Mouse (Mus musculus) myocyte (in vitro differentiated cells): ENCODE results near the gene Apon. TPM values are rescaled to one million over a fixed set of nuclear protein-coding genes. Genes with fewer than 3 reads are reported as not detected.

Experiments used
- H3K27me3 ChIP-seq: one replicate; pipeline ENCODE4 v1.6.1; 2011; ENCODE audit not compliant: control insufficient read depth, insufficient read depth, insufficient read length
- H3K36me3 ChIP-seq: one replicate; pipeline ENCODE4 v1.6.1; 2011; ENCODE audit not compliant: control insufficient read depth, insufficient read depth
- H3K4me2 ChIP-seq: one replicate; pipeline ENCODE4 v1.6.1; 2011; ENCODE audit warnings: low read depth, control low read depth
- H3K4me3 ChIP-seq: one replicate; pipeline ENCODE4 v1.5.1; 2011; ENCODE audit warnings: mild to moderate bottlenecking, control low read depth, moderate library complexity
- H3K79me2 ChIP-seq: one replicate; pipeline ENCODE4 v1.6.1; 2011; ENCODE audit not compliant: control insufficient read depth, insufficient read depth
- H3ac ChIP-seq: one replicate; pipeline ENCODE4 v1.6.1; 2011; ENCODE audit not compliant: control insufficient read depth, insufficient read length
- CEBPB ChIP-seq: IDR thresholded peaks from 2 replicates; pipeline ENCODE4 v1.6.1; 2011; ENCODE audit warnings: mild to moderate bottlenecking, moderate library complexity; ENCODE audit not compliant: poor library complexity, insufficient read depth, severe bottlenecking
- E2F4 ChIP-seq: IDR thresholded peaks from one replicate; pipeline ENCODE4 v1.6.1; 2011; ENCODE audit warnings: mild to moderate bottlenecking, control low read depth, moderate library complexity; ENCODE audit not compliant: insufficient read depth
- MAX ChIP-seq: IDR thresholded peaks from one replicate; pipeline ENCODE4 v1.6.1; 2011; ENCODE audit warnings: low read depth, mild to moderate bottlenecking, control low read depth
- MYOD1 ChIP-seq, 3 experiments: IDR thresholded peaks; one replicate each; pipeline ENCODE4 v1.6.1; 2011; ENCODE audit warnings: control low read depth in 2 of 3, low read depth in 2 of 3, mild to moderate bottlenecking in 2 of 3, moderate library complexity in 1 of 3; ENCODE audit not compliant: insufficient read length in 2 of 3, control insufficient read depth in 1 of 3
- MYOG ChIP-seq, 3 experiments: IDR thresholded peaks; one replicate each; pipeline ENCODE4 v1.6.1; 2011; ENCODE audit warnings: control low read depth in 2 of 3, low read depth in 2 of 3, mild to moderate bottlenecking in 2 of 3; ENCODE audit not compliant: insufficient read length in 2 of 3, control insufficient read depth in 1 of 3, insufficient read depth in 1 of 3
- POLR2A ChIP-seq: IDR thresholded peaks from one replicate; pipeline ENCODE4 v1.6.1; 2011; ENCODE audit warnings: low read depth, mild to moderate bottlenecking, control low read depth, moderate library complexity; ENCODE audit not compliant: insufficient read length
- POLR2AphosphoS2 ChIP-seq: IDR thresholded peaks from one replicate; pipeline ENCODE4 v1.6.1; 2011; ENCODE audit warnings: low read depth, control low read depth; ENCODE audit not compliant: insufficient read length
- REST ChIP-seq: IDR thresholded peaks from one replicate; pipeline ENCODE4 v1.6.1; 2011; ENCODE audit warnings: mild to moderate bottlenecking, control low read depth, moderate library complexity; ENCODE audit not compliant: insufficient read depth, insufficient read length
- SRF ChIP-seq: IDR thresholded peaks from one replicate; pipeline ENCODE4 v1.6.1; 2011; ENCODE audit warnings: low read depth; ENCODE audit not compliant: control insufficient read depth, insufficient read length
- TCF12 ChIP-seq: IDR thresholded peaks from one replicate; pipeline ENCODE4 v1.6.1; 2011; ENCODE audit warnings: mild to moderate bottlenecking, control low read depth; ENCODE audit not compliant: poor library complexity, insufficient read depth, severe bottlenecking
- TCF3 ChIP-seq: IDR thresholded peaks from one replicate; pipeline ENCODE4 v1.6.1; 2011; ENCODE audit warnings: low read depth, control low read depth; ENCODE audit not compliant: insufficient read length
- USF1 ChIP-seq: IDR thresholded peaks from one replicate; pipeline ENCODE4 v1.6.1; 2011; ENCODE audit warnings: low read depth, mild to moderate bottlenecking, control low read depth, moderate library complexity
- polyA plus RNA-seq: library from polyadenylated mRNA; unstranded; fragments of >200 nt; fragmentation: generic; extraction: Trizol; gene quantifications from one replicate; pipeline ENCODE4 v1.2.1, GENCODE M21; 2012; ENCODE audit warnings: missing spikeins

The Apon gene
- 0.06 TPM for polyA plus RNA-seq

DNA sequence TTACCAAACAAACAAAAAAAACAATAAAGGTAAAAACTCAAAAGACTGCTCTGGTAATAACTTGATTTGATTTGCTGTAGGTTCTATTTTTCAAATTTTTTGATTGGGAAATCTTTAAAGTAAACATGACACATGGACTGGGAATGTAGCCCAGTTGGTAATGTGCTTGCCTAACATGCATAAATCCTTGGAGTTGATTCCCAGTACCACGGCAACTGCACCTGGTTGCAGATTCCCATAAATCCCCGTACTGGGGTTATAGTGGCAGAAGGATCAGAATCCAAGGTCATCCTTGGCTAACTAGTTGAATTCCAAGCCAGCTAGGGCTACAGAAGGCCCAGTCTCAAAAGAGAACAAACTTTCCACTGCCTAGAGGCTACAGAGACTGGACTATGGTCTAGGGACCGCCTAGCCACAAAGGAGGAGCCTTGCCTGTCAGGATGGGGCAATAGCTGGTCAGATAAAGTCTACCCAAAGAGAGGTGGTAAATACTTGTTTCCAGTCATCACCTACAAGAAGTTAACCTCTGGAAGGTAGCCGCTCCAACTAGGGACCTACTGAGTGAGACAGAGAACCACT lies at the start of gene Apon:
Gene Apon, plus strand, starts transcription at position 420 of the 579 bp plus-strand sequence.
- TF ChIP-seq MYOD1 (IDR thresholded peaks at IDR 0.05; ENCODE audit: control insufficient read depth in 1 of 3, insufficient read length in 2 of 3, low read depth in 2 of 3) (no peak), CEBPB (0 out of 2 replicates have a peak, but pooled peaks have one; percentile 31)
- no peaks in the 10 kb centered on the region for H3K27me3 ChIP-seq
- H3K79me2 ChIP-seq, result no peaks in the 10 kb centered on the region
- no peak within 1 kb of the TSS for H3K4me3 ChIP-seq
- no peak within 1 kb of the TSS for H3ac ChIP-seq
- no peak within 1 kb of the TSS for H3K4me2 ChIP-seq
- H3K36me3 ChIP-seq, result no peaks in the 10 kb centered on the region

DNA sequence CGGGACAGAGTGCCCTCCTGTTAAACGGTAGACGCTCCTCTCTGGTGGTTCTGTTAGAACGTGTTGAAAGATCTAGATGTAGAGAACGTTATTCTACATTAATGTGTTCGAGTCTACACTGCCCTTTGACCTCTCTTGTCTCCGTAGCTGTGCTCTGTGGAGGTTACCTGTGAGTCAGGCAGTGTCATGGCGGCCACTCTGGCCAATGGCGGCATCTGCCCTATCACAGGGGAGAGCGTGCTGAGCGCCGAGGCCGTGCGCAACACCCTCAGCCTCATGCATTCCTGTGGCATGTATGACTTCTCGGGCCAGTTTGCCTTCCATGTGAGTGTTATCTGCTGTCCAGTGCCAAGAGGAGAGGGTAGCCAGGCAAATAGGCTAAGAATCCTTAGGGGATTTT lies 49.0 kb upstream of the Apon start:
- Histone ChIP-seq H3K4me2 (no peak overlapping the region), H3K4me3 (no peak overlapping the region), H3K79me2 (no peaks in the 10 kb centered on the region), H3ac (no peak overlapping the region), H3K27me3 (no peaks in the 10 kb centered on the region), H3K36me3 (no peaks in the 10 kb centered on the region)
- no peak for TF ChIP-seq POLR2AphosphoS2

DNA sequence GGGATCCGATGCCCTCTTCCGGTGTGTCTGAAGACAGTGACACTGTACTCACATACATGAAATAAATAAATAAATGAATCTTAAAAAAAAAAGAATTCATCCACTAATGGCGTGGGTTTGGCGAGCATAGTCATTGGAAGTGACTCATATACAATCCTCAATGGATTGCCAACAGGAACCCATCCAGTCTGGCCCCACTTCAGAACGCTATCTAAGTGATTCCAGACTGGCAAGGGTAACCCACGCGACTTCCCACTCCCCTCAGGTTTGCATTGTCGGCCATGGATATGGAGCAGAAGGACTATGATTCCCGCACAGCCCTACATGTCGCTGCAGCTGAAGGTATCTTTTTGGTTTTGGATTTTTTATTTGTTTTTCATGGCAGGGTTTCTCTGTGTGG lies 45.6 kb upstream of the Apon start:
- no peaks in the 10 kb centered on the region for H3K27me3 ChIP-seq
- no peaks in the 10 kb centered on the region for H3K36me3 ChIP-seq
- H3K4me3 ChIP-seq, result no peak overlapping the region
- no peak overlapping the region for H3K4me2 ChIP-seq
- no peak overlapping the region for H3ac ChIP-seq
- TF ChIP-seq TCF3, result no peak
- TF ChIP-seq MYOG (IDR thresholded peaks at IDR 0.05; ENCODE audit: control insufficient read depth in 1 of 3, insufficient read depth in 1 of 3, insufficient read length in 2 of 3, low read depth in 2 of 3), result no peak
- TF ChIP-seq SRF, result no peak
- no peak for TF ChIP-seq POLR2A
- no peak for TF ChIP-seq MYOD1 (IDR thresholded peaks at IDR 0.05; ENCODE audit: control insufficient read depth in 1 of 3, insufficient read length in 2 of 3, low read depth in 2 of 3)
- TF ChIP-seq MAX, result no peak
- no peaks in the 10 kb centered on the region for H3K79me2 ChIP-seq

DNA sequence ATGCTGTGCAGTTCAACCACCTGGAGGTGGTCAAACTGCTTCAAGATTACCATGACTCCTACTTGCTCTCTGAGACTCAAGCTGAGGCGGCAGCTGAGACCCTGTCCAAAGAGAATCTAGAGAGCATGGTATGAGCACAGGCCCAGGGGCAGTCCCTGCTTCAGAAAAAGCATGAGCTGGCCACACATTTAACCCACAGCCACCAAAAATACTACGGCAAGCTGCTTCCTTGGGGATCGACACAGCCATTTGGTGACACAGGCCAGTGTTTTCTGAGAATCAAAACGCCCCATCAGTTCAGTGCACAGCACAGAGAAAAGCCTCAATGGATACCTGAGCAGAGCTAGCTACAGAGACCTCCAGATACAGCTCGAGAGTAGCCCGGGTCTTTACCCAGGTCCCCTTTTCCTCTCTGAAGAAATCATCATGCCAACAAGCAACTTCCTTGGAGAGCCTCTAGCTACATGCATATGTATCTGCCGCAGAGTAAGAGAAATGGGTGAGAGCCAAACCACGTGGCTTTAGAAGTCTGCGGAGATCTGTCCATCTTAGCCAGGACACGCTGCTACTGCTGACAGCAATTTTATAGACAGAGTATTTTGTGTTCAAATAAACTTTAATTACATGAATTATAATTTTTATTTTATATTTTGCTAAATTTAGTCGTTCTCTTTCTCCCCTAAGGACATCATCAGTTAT lies 44.4 kb upstream of the Apon start:
- Histone ChIP-seq H3K4me3 (no peak overlapping the region), H3K79me2 (no peaks in the 10 kb centered on the region), H3K27me3 (no peaks in the 10 kb centered on the region), H3ac (no peak overlapping the region), H3K4me2 (no peak overlapping the region), H3K36me3 (no peaks in the 10 kb centered on the region)
- TF ChIP-seq CEBPB (no peak), REST (no peak), MAX (no peak), MYOD1 (IDR thresholded peaks at IDR 0.05; ENCODE audit: control insufficient read depth in 1 of 3, insufficient read length in 2 of 3, low read depth in 2 of 3) (no peak), POLR2A (no peak), SRF (no peak), MYOG (IDR thresholded peaks at IDR 0.05; ENCODE audit: control insufficient read depth in 1 of 3, insufficient read depth in 1 of 3, insufficient read length in 2 of 3, low read depth in 2 of 3) (no peak), USF1 (no peak), POLR2AphosphoS2 (no peak), TCF12 (no peak), TCF3 (no peak), E2F4 (no peak)

DNA sequence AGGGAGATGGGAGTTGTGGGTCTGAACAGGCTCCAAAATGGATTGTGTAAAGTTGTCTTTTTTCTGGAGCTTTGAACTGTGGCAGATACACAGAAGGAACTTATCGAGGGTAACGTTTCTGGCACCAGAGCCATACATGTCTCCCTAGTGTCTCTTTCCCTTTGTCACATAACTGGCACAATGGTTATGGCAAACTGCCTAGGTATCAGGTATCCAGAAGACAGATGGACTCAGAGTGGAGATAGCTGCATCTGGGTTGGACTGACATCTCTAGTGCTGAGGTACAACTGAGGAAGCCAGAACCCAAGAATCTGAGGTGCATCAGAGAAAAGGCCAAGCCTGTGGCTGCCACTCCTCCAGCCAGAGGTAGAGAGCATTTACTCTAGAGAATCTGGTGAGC lies 43.8 kb upstream of the Apon start:
- no peaks in the 10 kb centered on the region for H3K79me2 ChIP-seq
- peak overlapping the region; percentile 74 for H3K4me2 ChIP-seq
- no peak for TF ChIP-seq TCF12
- TF ChIP-seq POLR2AphosphoS2, result no peak
- no peak for TF ChIP-seq MYOD1 (IDR thresholded peaks at IDR 0.05; ENCODE audit: control insufficient read depth in 1 of 3, insufficient read length in 2 of 3, low read depth in 2 of 3)
- no peak for TF ChIP-seq MAX
- no peak for TF ChIP-seq SRF
- TF ChIP-seq MYOG (IDR thresholded peaks at IDR 0.05; ENCODE audit: control insufficient read depth in 1 of 3, insufficient read depth in 1 of 3, insufficient read length in 2 of 3, low read depth in 2 of 3), result no peak
- no peak for TF ChIP-seq POLR2A
- TF ChIP-seq USF1, result no peak
- TF ChIP-seq REST, result no peak
- TF ChIP-seq E2F4, result no peak
- no peak for TF ChIP-seq CEBPB
- TF ChIP-seq TCF3, result no peak
- H3K4me3 ChIP-seq, result peak overlapping the region; percentile 79
- H3K27me3 ChIP-seq, result no peaks in the 10 kb centered on the region
- H3K36me3 ChIP-seq, result no peaks in the 10 kb centered on the region
- no peak overlapping the region for H3ac ChIP-seq
